ENCODE assay signal across 11 mouse cellular contexts in the genomic region with DNA sequence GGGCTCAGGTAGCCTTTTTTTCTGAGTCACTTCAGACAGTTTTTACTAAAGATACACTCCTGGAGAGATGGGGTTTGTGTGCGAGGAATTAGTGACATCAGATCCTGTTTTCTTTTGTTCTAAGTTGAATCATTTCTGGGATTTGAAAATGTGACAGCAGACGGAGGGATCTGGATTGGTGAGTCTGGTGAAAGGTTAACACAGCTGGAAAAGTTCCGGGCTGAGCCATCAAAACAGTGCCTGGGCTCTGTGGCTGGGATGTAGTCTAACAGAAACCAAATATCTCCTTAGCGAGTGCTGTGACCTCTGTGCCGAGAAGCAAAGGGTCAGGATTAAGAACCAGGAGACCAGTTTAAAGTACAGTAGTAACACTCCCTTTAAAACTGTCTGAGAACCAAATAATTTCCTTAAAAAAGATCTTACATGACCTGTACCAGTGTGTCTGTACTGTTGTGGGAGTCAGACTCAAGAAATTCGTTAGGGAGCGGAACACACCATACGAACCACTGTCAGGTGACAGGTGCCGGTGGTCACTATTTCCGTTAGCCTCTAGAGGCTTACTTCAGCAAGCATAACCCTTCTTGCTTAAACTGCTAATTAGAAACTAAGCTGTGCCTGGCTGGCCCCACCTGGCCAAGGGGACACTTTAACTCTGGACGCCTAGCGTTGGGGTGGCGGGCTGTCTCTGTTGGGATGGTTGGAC. TPM values are rescaled to one million over a fixed set of nuclear protein-coding genes. Genes with fewer than 3 reads are reported as not detected.
DNase-seq lines count a peak whose midpoint lies in the region; ATAC-seq and TF ChIP-seq lines count a peak whose summit lies in the region.
"Had no signal": no experiment of that assay in that cellular context is flagged by ENCODE, and none has a peak within 500 bp of the region (broad histone marks: within the 10 kb centered on the region; RNA-seq: fewer than 3 reads in every experiment).

No protein-coding gene starts in this region.

- H3K27ac ChIP-seq in hindbrain, embryonic 12.5 days, result 0 out of 2 replicates have a peak overlapping the region, but pooled peaks have one; percentile 4
- no peak overlapping the region for H3K27ac ChIP-seq in hindbrain, embryonic 13.5 days
- H3K27ac ChIP-seq in CH12.LX (ENCODE audit: insufficient read depth, low read depth), result peak overlapping the region; percentile 53; the same call in 1 of the 2 replicates
- H3K27ac ChIP-seq in embryonic facial prominence, embryonic 10.5 days (replicated peaks), result no peak overlapping the region
- H3K27ac ChIP-seq: liver, embryonic 14.5 days had no signal

- H3K9ac ChIP-seq in hindbrain, embryonic 12.5 days, result no peak overlapping the region
- H3K9ac ChIP-seq in hindbrain, embryonic 13.5 days, result no peak overlapping the region
- H3K9ac ChIP-seq in CH12.LX (ENCODE audit: insufficient read depth, low read depth), result peak overlapping the region; percentile 55
- H3K9ac ChIP-seq: liver, embryonic 14.5 days had no signal

- no peaks in the 10 kb centered on the region for H3K9me3 ChIP-seq in hindbrain, embryonic 12.5 days (replicated peaks)
- H3K9me3 ChIP-seq in hindbrain, embryonic 13.5 days, result no peaks in the 10 kb centered on the region
- no peaks in the 10 kb centered on the region for H3K9me3 ChIP-seq in CH12.LX (replicated peaks; ENCODE audit: low read length)
- no peaks in the 10 kb centered on the region for H3K9me3 ChIP-seq in embryonic facial prominence, embryonic 10.5 days

- DNase-seq in CH12.LX (ENCODE audit: extremely low read depth), result peak; percentile 58
- no peak for DNase-seq in embryonic facial prominence, embryonic 10.5 days (ENCODE audit: low spot score)
- peak; percentile 77 to 78 for DNase-seq in kidney, postnatal 36 days
- DNase-seq in right cerebral cortex, postnatal 25 days, result no peak
- DNase-seq in spleen, adult 12 weeks (ENCODE audit: low spot score), result no peak
- DNase-seq: heart, postnatal 36 days had no signal

- TF ChIP-seq POLR2A in CH12.LX (IDR thresholded peaks at IDR 0.05; ENCODE audit: low read depth, low read length), result no peak

- peak; percentile 2 for TF ChIP-seq RAD21 in CH12.LX (IDR thresholded peaks at IDR 0.05; ENCODE audit: low read depth, low read length)

- H3K4me2 ChIP-seq in hindbrain, embryonic 12.5 days (replicated peaks), result peak overlapping the region; percentile 19
- no peak overlapping the region; the same call in 1 of the 2 replicates for H3K4me2 ChIP-seq in hindbrain, embryonic 13.5 days
- H3K4me2 ChIP-seq in CH12.LX (ENCODE audit: insufficient read depth, low read depth, poor library complexity, severe bottlenecking), result peak overlapping the region; percentile 79

- peak; percentile 64 for TF ChIP-seq EP300 in CH12.LX (IDR thresholded peaks at IDR 0.05; ENCODE audit: low read length)

- 58% methylated on average over 13 of the region's 13 CpGs for WGBS in hindbrain, embryonic 12.5 days
- 64% methylated on average over 13 of the region's 13 CpGs for WGBS in hindbrain, embryonic 13.5 days
- WGBS in embryonic facial prominence, embryonic 10.5 days, result 65% methylated on average over 13 of the region's 13 CpGs

- in situ Hi-C loops in CH12.LX (cut with MboI; ENCODE audit: low pct_ligation_motif_present, low pct_unique_long_range_greater_than_20kb, low sequenced_read_pairs), result no loop called here

- no peak for ATAC-seq in hindbrain, embryonic 12.5 days (ENCODE audit: low FRiP score)
- ATAC-seq in hindbrain, embryonic 13.5 days (ENCODE audit: low FRiP score), result no peak
- ATAC-seq in cerebellum, adult (ENCODE audit: insufficient number of reproducible peaks, low FRiP score, low TSS enrichment), result no peak

- H3K4me1 ChIP-seq in hindbrain, embryonic 12.5 days, result peaks cover 55% of the 10 kb centered on the region
- peaks cover 67% of the 10 kb centered on the region for H3K4me1 ChIP-seq in hindbrain, embryonic 13.5 days (replicated peaks)
- peaks cover 9 to 48% of the 10 kb centered on the region in 2 experiments; a peak in 3 of 4 replicates for H3K4me1 ChIP-seq in CH12.LX (ENCODE audit: control insufficient read depth in 1 of 2, insufficient read depth in 2 of 2)
- H3K4me1 ChIP-seq in embryonic facial prominence, embryonic 10.5 days, result peaks cover 78% of the 10 kb centered on the region

- no peaks in the 10 kb centered on the region for H3K36me3 ChIP-seq in hindbrain, embryonic 12.5 days
- H3K36me3 ChIP-seq in hindbrain, embryonic 13.5 days, result no peaks in the 10 kb centered on the region; the same call in 1 of the 2 replicates
- peaks cover 7 to 36% of the 10 kb centered on the region in 2 experiments for H3K36me3 ChIP-seq in CH12.LX (replicated peaks in 1 of 2; ENCODE audit: control insufficient read depth in 1 of 2, insufficient read depth in 1 of 2, low read length in 1 of 2)
- peaks cover 47% of the 10 kb centered on the region for H3K36me3 ChIP-seq in embryonic facial prominence, embryonic 10.5 days (replicated peaks)

- no peak overlapping the region for H3K4me3 ChIP-seq in hindbrain, embryonic 12.5 days
- no peak overlapping the region for H3K4me3 ChIP-seq in hindbrain, embryonic 13.5 days
- H3K4me3 ChIP-seq in CH12.LX (replicated peaks in 1 of 3; ENCODE audit: low read depth in 2 of 3, low read length in 2 of 3, poor library complexity in 1 of 3), result peak overlapping the region; percentile 15 to 38 (median 33)
- peak overlapping the region; percentile 25; the same call in 1 of the 2 replicates for H3K4me3 ChIP-seq in embryonic facial prominence, embryonic 10.5 days
- H3K4me3 ChIP-seq: erythroblast, embryonic 14.5 days had no signal

- no peaks in the 10 kb centered on the region for H3K27me3 ChIP-seq in hindbrain, embryonic 12.5 days
- no peaks in the 10 kb centered on the region for H3K27me3 ChIP-seq in hindbrain, embryonic 13.5 days
- no peaks in the 10 kb centered on the region for H3K27me3 ChIP-seq in CH12.LX (replicated peaks)
- H3K27me3 ChIP-seq in embryonic facial prominence, embryonic 10.5 days (replicated peaks; ENCODE audit: low read depth, poor library complexity, severe bottlenecking), result no peaks in the 10 kb centered on the region

- H3K79me2 ChIP-seq in CH12.LX (replicated peaks; ENCODE audit: control insufficient read depth, extremely low read depth, insufficient read depth, poor library complexity, severe bottlenecking), result peaks cover 85% of the 10 kb centered on the region

- dilution Hi-C loops in CH12.LX (cut with MboI; ENCODE audit: extremely low pct_ligation_motif_present, extremely low pct_unique_long_range_greater_than_20kb, low sequenced_read_pairs), result no loop called here

- TF ChIP-seq CTCF in CH12.LX (conservative IDR thresholded peaks at IDR 0.05 in 1 of 2, IDR thresholded peaks at IDR 0.05 in 1 of 2; ENCODE audit: low read depth in 2 of 2, low read length in 2 of 2), result peak in 1 of 2 experiments; percentile 23; a peak in 1 of 4 replicates

TF ChIP-seq in CH12.LX, 34 proteins besides CTCF, POLR2A, EP300 and RAD21:
- peak; percentile 23; the same call in 1 of the 2 replicates for TF ChIP-seq SMC3 (IDR thresholded peaks at IDR 0.05; ENCODE audit: low read depth, low read length)
- TF ChIP-seq PAX5 (IDR thresholded peaks at IDR 0.05; ENCODE audit: low read length), result no peak
- peak; percentile 24; the same call in 1 of the 2 replicates for TF ChIP-seq MEF2A (IDR thresholded peaks at IDR 0.05; ENCODE audit: borderline replicate concordance, low read depth, low read length)
- TF ChIP-seq MXI1 (IDR thresholded peaks at IDR 0.05; ENCODE audit: low read depth, low read length), result peak; percentile 60; the same call in 1 of the 2 replicates
- peak; percentile 87 for TF ChIP-seq SIN3A (IDR thresholded peaks at IDR 0.05; ENCODE audit: low read length)
- TF ChIP-seq UBTF (IDR thresholded peaks at IDR 0.05; ENCODE audit: low read depth, low read length), result no peak
- peak; percentile 40 for TF ChIP-seq HCFC1 (IDR thresholded peaks at IDR 0.05; ENCODE audit: low read depth, low read length)
- 0 out of 2 replicates have a peak, but pooled peaks have one; percentile 34 for TF ChIP-seq MYC (IDR thresholded peaks at IDR 0.05; ENCODE audit: low read depth, low read length)
- TF ChIP-seq TCF12 (IDR thresholded peaks at IDR 0.05; ENCODE audit: low read depth, low read length), result peak; percentile 72; the same call in 1 of the 2 replicates
- TF ChIP-seq JUN (IDR thresholded peaks at IDR 0.05; ENCODE audit: insufficient read depth, low read depth, low read length), result peak; percentile 18; the same call in 1 of the 2 replicates
- 0 out of 2 replicates have a peak, but pooled peaks have one; percentile 46 for TF ChIP-seq TBP (conservative IDR thresholded peaks at IDR 0.05; ENCODE audit: low read depth, low read length)
- peak; percentile 90 for TF ChIP-seq BHLHE40 (IDR thresholded peaks at IDR 0.05; ENCODE audit: low read depth, low read length)
- no peak; the same call in 1 of the 2 replicates for TF ChIP-seq CHD1 (IDR thresholded peaks at IDR 0.05; ENCODE audit: low read depth, low read length)
- TF ChIP-seq ETS1 (conservative IDR thresholded peaks at IDR 0.05; ENCODE audit: low read depth, low read length), result peak; percentile 62
- TF ChIP-seq ZKSCAN1 (IDR thresholded peaks at IDR 0.05; ENCODE audit: borderline replicate concordance, low read depth, low read length), result no peak
- TF ChIP-seq USF1 (IDR thresholded peaks at IDR 0.05; ENCODE audit: low read depth, low read length), result peak; percentile 46

RNA-seq across cellular contexts. Expression of gene Sept11, which starts 4.1 kb away (rescaled TPM):
- 261 and 286 TPM in 2 replicates for polyA plus RNA-seq in hindbrain, embryonic 12.5 days (2016; fragmentation: Nextera tagmentation; extraction: Ambion mirVana)
- 165 and 171 TPM in 2 replicates for polyA plus RNA-seq in hindbrain, embryonic 13.5 days (2015; fragmentation: Nextera tagmentation; extraction: Ambion mirVana)
- total RNA-seq in CH12.LX (2012; rRNA removed) (72.3 and 76.5 TPM in 2 replicates), CH12.LX (2014; rRNA removed) (66.5 and 78.5 TPM in 2 replicates)
- 138 and 159 TPM in 2 replicates for polyA plus RNA-seq in CH12.LX (2012; ENCODE audit: insufficient read length, low read depth)
- polyA plus RNA-seq in embryonic facial prominence, embryonic 10.5 days (2016; fragmentation: Nextera tagmentation; extraction: Ambion mirVana), result 294 and 297 TPM in 2 replicates

RNA-seq across cellular contexts. Expression of gene Sowahb, which starts 52.5 kb away (rescaled TPM):
- polyA plus RNA-seq in hindbrain, embryonic 12.5 days (2016; fragmentation: Nextera tagmentation; extraction: Ambion mirVana), result 0.14 and 0.31 TPM in 2 replicates
- polyA plus RNA-seq in hindbrain, embryonic 13.5 days (2015; fragmentation: Nextera tagmentation; extraction: Ambion mirVana), result not detected in 2 replicates
- not detected in 2 replicates for total RNA-seq in CH12.LX (2012; rRNA removed)
- not detected in 2 replicates for total RNA-seq in CH12.LX (2014; rRNA removed)
- polyA plus RNA-seq in CH12.LX (2012; ENCODE audit: insufficient read length, low read depth), result not detected in 2 replicates
- polyA plus RNA-seq in embryonic facial prominence, embryonic 10.5 days (2016; fragmentation: Nextera tagmentation; extraction: Ambion mirVana), result 0.78 and 0.85 TPM in 2 replicates

Comparison
In these comparisons a context has a peak if more than half of its experiments do, and no peak if none do; other contexts are left out.
1. H3K27ac ChIP-seq: peak in hindbrain, embryonic 12.5 days (single experiment) and CH12.LX (single experiment); none in hindbrain, embryonic 13.5 days (single experiment) and embryonic facial prominence, embryonic 10.5 days (single experiment).
2. H3K4me3 ChIP-seq: peak in CH12.LX (3 of 3) and embryonic facial prominence, embryonic 10.5 days (single experiment); none in hindbrain, embryonic 12.5 days (single experiment) and hindbrain, embryonic 13.5 days (single experiment).
3. DNase-seq: peak in CH12.LX (single experiment) and kidney, postnatal 36 days (2 of 2); none in embryonic facial prominence, embryonic 10.5 days (single experiment), right cerebral cortex, postnatal 25 days (single experiment) and spleen, adult 12 weeks (single experiment).